19 mouse cellular contexts compared by ENCODE assay signal in the genomic region with DNA sequence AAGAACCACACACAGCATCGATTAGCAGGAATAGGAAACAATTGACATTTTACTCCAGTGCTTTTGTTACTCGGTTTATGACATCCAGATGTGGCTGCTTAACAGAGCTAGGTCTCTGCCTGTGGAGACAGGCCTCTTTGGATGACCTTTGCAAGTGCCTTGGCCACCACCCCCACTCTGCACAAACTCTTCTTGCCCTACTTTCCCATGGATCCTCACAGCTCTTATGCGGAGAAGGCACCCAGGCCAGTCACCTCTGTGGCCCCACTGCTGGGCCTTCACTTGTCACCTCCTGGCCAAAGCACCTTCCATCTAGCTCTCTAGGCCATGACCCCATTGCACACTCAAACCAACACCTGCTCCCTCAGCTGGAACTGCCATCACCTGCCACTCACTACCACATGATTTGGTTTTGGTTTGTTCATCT. TPM values are rescaled to one million over a fixed set of nuclear protein-coding genes. Genes with fewer than 3 reads are reported as not detected.
DNase-seq lines count a peak whose midpoint lies in the region; ATAC-seq and TF ChIP-seq lines count a peak whose summit lies in the region.
"Had no signal": no experiment of that assay in that cellular context is flagged by ENCODE, and none has a peak within 500 bp of the region (broad histone marks: within the 10 kb centered on the region; RNA-seq: fewer than 3 reads in every experiment).

No protein-coding gene starts in this region.

- H3K4me3 ChIP-seq in hindbrain, embryonic 10.5 days: no peak overlapping the region
- H3K4me3 ChIP-seq in hindbrain, embryonic 14.5 days (replicated peaks; ENCODE audit: low read length): no peak overlapping the region
- no peak overlapping the region for H3K4me3 ChIP-seq in embryonic facial prominence, embryonic 11.5 days (ENCODE audit: low read depth, low read length)
- H3K4me3 ChIP-seq in limb, embryonic 14.5 days (replicated peaks; ENCODE audit: low read length): no peak overlapping the region
- H3K4me3 ChIP-seq: forebrain, embryonic 12.5 days; heart, embryonic 10.5 days; kidney, embryonic 15.5 days; megakaryocyte, embryonic 14.5 days had no signal

- no peak overlapping the region for H3K9ac ChIP-seq in hindbrain, embryonic 14.5 days
- H3K9ac ChIP-seq in embryonic facial prominence, embryonic 11.5 days (replicated peaks; ENCODE audit: low read length): no peak overlapping the region
- no peak overlapping the region for H3K9ac ChIP-seq in limb, embryonic 14.5 days (ENCODE audit: low read depth, low read length, severe bottlenecking)
- H3K9ac ChIP-seq: forebrain, embryonic 12.5 days; kidney, embryonic 15.5 days had no signal

- H3K4me1 ChIP-seq in hindbrain, embryonic 10.5 days (replicated peaks): no peaks in the 10 kb centered on the region
- no peaks in the 10 kb centered on the region for H3K4me1 ChIP-seq in hindbrain, embryonic 14.5 days (replicated peaks; ENCODE audit: control insufficient read depth, insufficient read depth, low read length)
- H3K4me1 ChIP-seq in embryonic facial prominence, embryonic 11.5 days (ENCODE audit: control insufficient read depth, insufficient read depth, low read length): peaks cover 2% of the 10 kb centered on the region; the same call in 1 of the 2 replicates
- H3K4me1 ChIP-seq in limb, embryonic 14.5 days (ENCODE audit: control insufficient read depth, insufficient read depth, low read length): peaks cover 12% of the 10 kb centered on the region
- H3K4me1 ChIP-seq: forebrain, embryonic 12.5 days; kidney, embryonic 15.5 days had no signal

- no peak for TF ChIP-seq POLR2A in brain, embryonic 14.5 days (IDR thresholded peaks at IDR 0.05; ENCODE audit: borderline replicate concordance, extremely low read depth, insufficient read depth, insufficient read length, poor library complexity, severe bottlenecking)
- no peak for TF ChIP-seq POLR2A in limb, embryonic 14.5 days (IDR thresholded peaks at IDR 0.05; ENCODE audit: borderline replicate concordance, extremely low read depth, insufficient read depth, insufficient read length)

- intact Hi-C loops in left cerebral cortex, postnatal 4 days (cut with DNase I): loop anchor here (10.0 kb wide), 1 partner anchor 321 kb away; a partner anchor contains a TSS

- WGBS in hindbrain, embryonic 10.5 days: 76% methylated on average over 3 of the region's 3 CpGs
- 84% methylated on average over 3 of the region's 3 CpGs for WGBS in hindbrain, embryonic 14.5 days
- 27% methylated on average over 3 of the region's 3 CpGs for whole genome bisulfite sequencing in embryonic facial prominence, embryonic 11.5 days
- 11% methylated on average over 3 of the region's 3 CpGs for WGBS in limb, embryonic 14.5 days

- no peaks in the 10 kb centered on the region for H3K27me3 ChIP-seq in hindbrain, embryonic 10.5 days (ENCODE audit: insufficient read depth, poor library complexity, severe bottlenecking)
- H3K27me3 ChIP-seq in hindbrain, embryonic 14.5 days (ENCODE audit: control insufficient read depth, insufficient read depth, low read length): no peaks in the 10 kb centered on the region
- H3K27me3 ChIP-seq in embryonic facial prominence, embryonic 11.5 days (ENCODE audit: control insufficient read depth, insufficient read depth, low read length): no peaks in the 10 kb centered on the region
- H3K27me3 ChIP-seq in limb, embryonic 14.5 days (ENCODE audit: control insufficient read depth, insufficient read depth, low read length): no peaks in the 10 kb centered on the region
- H3K27me3 ChIP-seq: forebrain, embryonic 12.5 days; kidney, embryonic 15.5 days; megakaryocyte, embryonic 14.5 days had no signal

- no peak overlapping the region for H3K27ac ChIP-seq in hindbrain, embryonic 10.5 days
- H3K27ac ChIP-seq in hindbrain, embryonic 14.5 days: no peak overlapping the region
- no peak overlapping the region for H3K27ac ChIP-seq in embryonic facial prominence, embryonic 11.5 days (replicated peaks; ENCODE audit: low read depth, low read length)
- no peak overlapping the region for H3K27ac ChIP-seq in limb, embryonic 14.5 days (replicated peaks; ENCODE audit: low read depth, low read length)
- H3K27ac ChIP-seq: forebrain, embryonic 12.5 days; heart, embryonic 10.5 days; kidney, embryonic 15.5 days; stomach, postnatal 0 days had no signal

- H3K36me3 ChIP-seq in hindbrain, embryonic 10.5 days: peaks cover 56% of the 10 kb centered on the region
- peaks cover 70% of the 10 kb centered on the region for H3K36me3 ChIP-seq in hindbrain, embryonic 14.5 days (replicated peaks; ENCODE audit: control insufficient read depth, insufficient read depth)
- H3K36me3 ChIP-seq in embryonic facial prominence, embryonic 11.5 days (replicated peaks; ENCODE audit: control insufficient read depth, insufficient read depth, low read depth, low read length): no peaks in the 10 kb centered on the region
- peaks cover 29% of the 10 kb centered on the region for H3K36me3 ChIP-seq in limb, embryonic 14.5 days (ENCODE audit: control insufficient read depth, insufficient read depth, low read length)

- ATAC-seq in hindbrain, embryonic 14.5 days (ENCODE audit: low FRiP score): no peak
- ATAC-seq in embryonic facial prominence, embryonic 11.5 days (replicated peaks; ENCODE audit: insufficient number of reproducible peaks, low FRiP score, low TSS enrichment, low read depth): no peak
- ATAC-seq in limb, embryonic 14.5 days (ENCODE audit: low FRiP score, low read depth): peak; percentile 34; the same call in 1 of the 2 replicates
- ATAC-seq: hindbrain, embryonic 16.5 days; intestine, embryonic 16.5 days had no signal

- DNase-seq in hindbrain, embryonic 10.5 days (ENCODE audit: low spot score): peak; percentile 27
- DNase-seq in hindbrain, embryonic 14.5 days (ENCODE audit: low spot score): no peak
- peak; percentile 6 for DNase-seq in brain, embryonic 14.5 days (ENCODE audit: low read depth)
- DNase-seq in embryonic facial prominence, embryonic 11.5 days (ENCODE audit: low spot score): peak; percentile 75
- peak; percentile 73 for DNase-seq in limb, embryonic 14.5 days (ENCODE audit: low spot score)
- no peak for DNase-seq in left cerebral cortex, postnatal 4 days
- no peak for DNase-seq in adrenal gland, adult 8-10 months
- DNase-seq: adrenal gland, postnatal 36 days; cerebellum, adult 9-10 months; gastrocnemius, postnatal 25 days; lung, adult 18-20 months; right cerebral cortex, postnatal 4 days had no signal

- no peaks in the 10 kb centered on the region for H3K9me3 ChIP-seq in hindbrain, embryonic 10.5 days
- no peaks in the 10 kb centered on the region for H3K9me3 ChIP-seq in hindbrain, embryonic 14.5 days (ENCODE audit: control insufficient read depth, low read length)
- no peaks in the 10 kb centered on the region for H3K9me3 ChIP-seq in embryonic facial prominence, embryonic 11.5 days (replicated peaks; ENCODE audit: control insufficient read depth, low read length)
- no peaks in the 10 kb centered on the region for H3K9me3 ChIP-seq in limb, embryonic 14.5 days (ENCODE audit: control insufficient read depth, low read length)
- H3K9me3 ChIP-seq: forebrain, embryonic 12.5 days; heart, embryonic 10.5 days; kidney, embryonic 15.5 days; megakaryocyte, embryonic 14.5 days had no signal

- TF ChIP-seq CTCF in brain, embryonic 14.5 days (IDR thresholded peaks at IDR 0.05; ENCODE audit: borderline replicate concordance, extremely low read depth, insufficient read depth, insufficient read length): no peak

- H3K4me2 ChIP-seq in hindbrain, embryonic 14.5 days (replicated peaks): no peak overlapping the region
- no peak overlapping the region for H3K4me2 ChIP-seq in embryonic facial prominence, embryonic 11.5 days (ENCODE audit: low read depth, low read length)
- no peak overlapping the region for H3K4me2 ChIP-seq in limb, embryonic 14.5 days (replicated peaks; ENCODE audit: low read depth, low read length, severe bottlenecking)
- H3K4me2 ChIP-seq: forebrain, embryonic 12.5 days; kidney, embryonic 15.5 days had no signal

RNA-seq across cellular contexts. Expression of a gene that starts 56.4 kb away (rescaled TPM):
- polyA plus RNA-seq in hindbrain, embryonic 10.5 days (2016; fragmentation: Nextera tagmentation; extraction: Ambion mirVana): 14.4 and 15.9 TPM in 2 replicates
- polyA plus RNA-seq in hindbrain, embryonic 14.5 days (2014; fragmentation: Nextera tagmentation; extraction: Ambion mirVana): 9.0 and 9.5 TPM in 2 replicates
- polyA plus RNA-seq in brain, embryonic 14.5 days (2012; rRNA removed): 3.4 and 6.0 TPM in 2 replicates
- 34.7 TPM in 2 replicates for polyA plus RNA-seq in embryonic facial prominence, embryonic 11.5 days (2014; fragmentation: Nextera tagmentation; extraction: Ambion mirVana)
- 28.9 and 29.1 TPM in 2 replicates for polyA plus RNA-seq in limb, embryonic 14.5 days (2012; rRNA removed)
- polyA plus RNA-seq in limb, embryonic 14.5 days (2014; fragmentation: Nextera tagmentation; extraction: Ambion mirVana): 52.2 and 55.7 TPM in 2 replicates
- 10 to 100 TPM; 28.7 to 28.9 TPM for total RNA-seq in left cerebral cortex, postnatal 4 days (2021)
- 10 to 100 TPM; 11.0 to 28.9 (median 16.0) TPM for total RNA-seq in adrenal gland, adult 8-10 months (2022)

Comparison
In these comparisons a context has a peak if more than half of its experiments do, and no peak if none do; other contexts are left out.
1. DNase-seq: peak in hindbrain, embryonic 10.5 days (single experiment), brain, embryonic 14.5 days (single experiment), embryonic facial prominence, embryonic 11.5 days (single experiment) and limb, embryonic 14.5 days (single experiment); none in hindbrain, embryonic 14.5 days (single experiment), left cerebral cortex, postnatal 4 days (single experiment) and adrenal gland, adult 8-10 months (single experiment).